Mouse (Mus musculus) cerebellum, postnatal 14 days (tissue): ENCODE results near the gene Atpaf2.
A peak's percentile ranks its signal among the peaks of the same experiment; 100 is the strongest.
"Not testable (repeated sequence)": the region's sequence is repeated elsewhere in the genome, so short reads cannot be mapped to it uniquely, and the experiment has no call there.

Source experiments
- DNase-seq, 2 experiments: peaks; one replicate each; pipeline ENCODE4 v3.0.0; 2021; ENCODE audit warnings: mixed read lengths in 2 of 2

Gene Atpaf2

GRCm38 (mm10) chr11:60417717-60418472 is at the start of gene Atpaf2:
Atpaf2 (minus strand) TSS chr11:60418457.
- no peak for DNase-seq

- peak; percentile 54 to 57 for DNase-seq
These were observed 47.7 kb upstream of the Atpaf2 start for GRCm38 (mm10) chr11:60465943-60466380.

- no peak for DNase-seq
These were observed 39.7 kb upstream of the Atpaf2 start for GRCm38 (mm10) chr11:60457973-60458372.

- peak in 1 of 2 experiments; percentile 42 for DNase-seq
These were observed 36.5 kb upstream of the Atpaf2 start for GRCm38 (mm10) chr11:60454745-60455087.

- DNase-seq = peak; percentile 95 to 96
These were observed 36.0 kb upstream of the Atpaf2 start, which contains the start of gene Drg2 for GRCm38 (mm10) chr11:60454080-60454744. Drg2 (plus strand) TSS chr11:60454591.

- DNase-seq = no peak
These were observed 25.8 kb upstream of the Atpaf2 start for GRCm38 (mm10) chr11:60444007-60444406.

GRCm38 (mm10) chr11:60442896-60443295 is 24.6 kb upstream of the Atpaf2 start:
- no peak for DNase-seq

- DNase-seq = no peak
These were observed 21.9 kb upstream of the Atpaf2 start for GRCm38 (mm10) chr11:60440176-60440575.

- DNase-seq = not testable (repeated sequence)
These were observed 21.4 kb upstream of the Atpaf2 start for GRCm38 (mm10) chr11:60439621-60440020.

GRCm38 (mm10) chr11:60436618-60437017 is 18.4 kb upstream of the Atpaf2 start:
- DNase-seq = no peak

- no peak for DNase-seq
These were observed 16.9 kb upstream of the Atpaf2 start for GRCm38 (mm10) chr11:60435133-60435532.

GRCm38 (mm10) chr11:60433501-60433900 is 15.2 kb upstream of the Atpaf2 start:
- no peak for DNase-seq

GRCm38 (mm10) chr11:60427628-60428027 is 9.4 kb upstream of the Atpaf2 start:
- no peak for DNase-seq

- no peak for DNase-seq
These were observed 8.2 kb upstream of the Atpaf2 start for GRCm38 (mm10) chr11:60426417-60426816.

- no peak for DNase-seq
These were observed 4.7 kb upstream of the Atpaf2 start for GRCm38 (mm10) chr11:60423006-60423405.

- DNase-seq = peak; percentile 20 to 23
These were observed 3.9 kb upstream of the Atpaf2 start for GRCm38 (mm10) chr11:60422046-60422668.

- peak; percentile 12 to 16 for DNase-seq
These were observed 181 bp upstream of the Atpaf2 start for GRCm38 (mm10) chr11:60418473-60418803.

- DNase-seq = peak; percentile 99
These were observed 1.1 kb downstream of the Atpaf2 start, which contains the start of gene Gid4 for GRCm38 (mm10) chr11:60416963-60417716. Gid4 (plus strand) TSS chr11:60417145.

- no peak for DNase-seq
These were observed 1.7 kb downstream of the Atpaf2 start for GRCm38 (mm10) chr11:60416590-60416962.

GRCm38 (mm10) chr11:60412921-60413320 is 5.3 kb downstream of the Atpaf2 start:
- DNase-seq = no peak

GRCm38 (mm10) chr11:60412173-60412572 is 6.1 kb downstream of the Atpaf2 start:
- DNase-seq = peak; percentile 90 to 91

GRCm38 (mm10) chr11:60406606-60407005 is 11.7 kb downstream of the Atpaf2 start:
- no peak for DNase-seq

GRCm38 (mm10) chr11:60397172-60397571 is 21.1 kb downstream of the Atpaf2 start:
- peak; percentile 36 to 53 for DNase-seq
